Mouse (Mus musculus) thymus, adult 2 months (tissue): ENCODE measurements around the gene Rorb.

ENCODE experiments used
- CTCF ChIP-seq: fragments of 200-500 bp; IDR thresholded peaks from 2 replicates; pipeline ENCODE4 v1.5.1; 2012; ENCODE audit warnings: mild to moderate bottlenecking, control low read depth, low read length, moderate library complexity, borderline replicate concordance; ENCODE audit not compliant: control insufficient read depth, poor library complexity, insufficient read depth; ENCODE audit errors: extremely low read depth
- POLR2A ChIP-seq: fragments of 200-500 bp; IDR thresholded peaks from 2 replicates; pipeline ENCODE4 v1.6.1; 2012; ENCODE audit warnings: mild to moderate bottlenecking, low read length, control low read depth, moderate library complexity; ENCODE audit not compliant: control insufficient read depth, poor library complexity, insufficient read depth; ENCODE audit errors: extremely low read depth

DNA sequence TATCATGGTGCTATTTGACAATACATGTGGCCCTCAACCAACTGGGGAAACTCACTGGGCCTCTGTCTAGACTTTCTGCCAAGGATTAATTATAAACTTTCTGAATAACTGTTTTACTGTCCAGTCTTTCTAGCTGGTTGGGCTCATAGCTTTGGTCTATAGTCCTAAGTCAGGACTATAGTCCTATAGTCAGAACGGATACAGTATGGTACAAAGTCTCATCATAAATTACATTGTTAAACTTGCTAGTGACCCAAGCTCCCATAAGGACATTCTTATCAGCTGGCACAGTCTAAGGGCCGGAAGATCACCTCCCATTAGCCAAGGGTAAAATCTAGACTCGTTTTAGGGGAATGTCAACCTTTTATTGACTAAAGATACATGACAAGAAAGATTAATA, 205.5 kb downstream of the Rorb start:
- TF ChIP-seq POLR2A (no peak), CTCF (no peak)
